Mouse (Mus musculus) layer of hippocampus, postnatal 14 days (tissue): ENCODE data around the gene Sgip1. TPM values are rescaled to one million over a fixed set of nuclear protein-coding genes. Genes with fewer than 3 reads are reported as not detected.

Experiments
- DNase-seq, 2 experiments: peaks; one replicate each; pipeline ENCODE4 v3.0.0; 2021 to 2022; ENCODE audit warnings: low spot score in 2 of 2, mixed read lengths in 1 of 2
- total RNA-seq, 2 experiments: library from RNA; stranded (reverse); gene quantifications; 2 replicates each; pipeline ENCODE4 v1.2.3; 2021

Gene Sgip1
- total RNA-seq, 2 experiments from 2014 or later, result 277 to 311 TPM

GRCm38 (mm10) chr4:102887770-102888689 lies 146.9 kb downstream of the Sgip1 start:
- peak; percentile 44 to 79 for DNase-seq

GRCm38 (mm10) chr4:102895866-102896265 lies 154.8 kb downstream of the Sgip1 start:
- DNase-seq, result no peak

GRCm38 (mm10) chr4:102898987-102899386 lies 157.9 kb downstream of the Sgip1 start:
- DNase-seq, result no peak

- no peak for DNase-seq
Observed at GRCm38 (mm10) chr4:102899683-102900082, 158.6 kb downstream of the Sgip1 start.

GRCm38 (mm10) chr4:102900166-102900565 lies 159.1 kb downstream of the Sgip1 start:
- no peak for DNase-seq

GRCm38 (mm10) chr4:102907843-102908427 lies 166.8 kb downstream of the Sgip1 start:
- no peak for DNase-seq

- no peak for DNase-seq
Observed at GRCm38 (mm10) chr4:102910191-102910590, 169.1 kb downstream of the Sgip1 start.

- no peak for DNase-seq
Observed at GRCm38 (mm10) chr4:102913176-102913575, 172.1 kb downstream of the Sgip1 start.

- DNase-seq, result no peak
Observed at GRCm38 (mm10) chr4:102913700-102914327, 172.7 kb downstream of the Sgip1 start.

- no peak for DNase-seq
Observed at GRCm38 (mm10) chr4:102918191-102918590, 177.1 kb downstream of the Sgip1 start.

GRCm38 (mm10) chr4:102929491-102929890 lies 188.4 kb downstream of the Sgip1 start:
- no peak for DNase-seq

GRCm38 (mm10) chr4:102930679-102931078 lies 189.6 kb downstream of the Sgip1 start:
- DNase-seq, result no peak

GRCm38 (mm10) chr4:102940266-102940665 lies 199.2 kb downstream of the Sgip1 start:
- no peak for DNase-seq

- no peak for DNase-seq
Observed at GRCm38 (mm10) chr4:102940738-102941137, 199.6 kb downstream of the Sgip1 start.

GRCm38 (mm10) chr4:102944325-102944724 lies 203.2 kb downstream of the Sgip1 start:
- DNase-seq, result no peak

GRCm38 (mm10) chr4:102952476-102952875 lies 211.4 kb downstream of the Sgip1 start:
- DNase-seq, result no peak

- DNase-seq, result no peak
Observed at GRCm38 (mm10) chr4:102955294-102955956, 214.3 kb downstream of the Sgip1 start.

- no peak for DNase-seq
Observed at GRCm38 (mm10) chr4:102959409-102959808, 218.3 kb downstream of the Sgip1 start.

- no peak for DNase-seq
Observed at GRCm38 (mm10) chr4:102964174-102964573, 223.1 kb downstream of the Sgip1 start.

- no peak for DNase-seq
Observed at GRCm38 (mm10) chr4:102967811-102968210, 226.7 kb downstream of the Sgip1 start.

- DNase-seq, result no peak
Observed at GRCm38 (mm10) chr4:102969599-102969998, 228.5 kb downstream of the Sgip1 start.
